Mouse (Mus musculus) CH12.LX (cell line): ENCODE data around the gene Panx3. TPM values are rescaled to one million over a fixed set of nuclear protein-coding genes. Genes with fewer than 3 reads are reported as not detected.

Experiments used
- DNase-seq: peaks from one replicate; pipeline ENCODE4 v3.0.0-alpha.2; 2013; ENCODE audit errors: extremely low read depth
- H3K27ac ChIP-seq: 2 replicates; pipeline ENCODE4 v1.5.1; 2012; ENCODE audit warnings: low read depth, mild to moderate bottlenecking, control low read depth, moderate library complexity; ENCODE audit not compliant: insufficient read depth
- H3K27me3 ChIP-seq: replicated peaks from 2 replicates; pipeline ENCODE3; 2012; ENCODE audit warnings: inconsistent platforms
- H3K36me3 ChIP-seq, 2 experiments: replicated peaks in 1 of 2; 2 replicates each; pipeline versions ENCODE3 to v1.6.1; 2012; ENCODE audit warnings: inconsistent platforms in 1 of 2, low read length in 1 of 2, mild to moderate bottlenecking in 1 of 2, mixed read lengths in 1 of 2, moderate library complexity in 1 of 2; ENCODE audit not compliant: control insufficient read depth in 1 of 2, insufficient read depth in 1 of 2
- H3K4me1 ChIP-seq, 2 experiments: 2 replicates each; pipeline ENCODE4 v1.6.1; 2012; ENCODE audit warnings: inconsistent platforms in 1 of 2, moderate library complexity in 1 of 2; ENCODE audit not compliant: insufficient read depth in 2 of 2, control insufficient read depth in 1 of 2
- H3K4me2 ChIP-seq: 2 replicates; pipeline ENCODE4 v1.6.1; 2012; ENCODE audit warnings: low read depth, mild to moderate bottlenecking, control low read depth; ENCODE audit not compliant: poor library complexity, insufficient read depth, severe bottlenecking
- H3K4me3 ChIP-seq, 3 experiments: fragments of 150-350 bp in 1 of 3; sonication (generic) in 1 of 3; replicated peaks in 1 of 3; 2 replicates each; pipeline versions ENCODE3 to v1.5.1; 2011 to 2012; ENCODE audit warnings: low read depth in 2 of 3, low read length in 2 of 3, mild to moderate bottlenecking in 2 of 3, moderate library complexity in 2 of 3, control low read depth in 1 of 3, improper control_type of control experiment in 1 of 3, inconsistent platforms in 1 of 3, mixed read lengths in 1 of 3; ENCODE audit not compliant: poor library complexity in 1 of 3
- H3K79me2 ChIP-seq: replicated peaks from 2 replicates; pipeline ENCODE4 v1.6.1; 2012; ENCODE audit warnings: mild to moderate bottlenecking, moderate library complexity; ENCODE audit not compliant: control insufficient read depth, poor library complexity, insufficient read depth, severe bottlenecking; ENCODE audit errors: extremely low read depth
- H3K9ac ChIP-seq: 2 replicates; pipeline ENCODE4 v1.6.1; 2012; ENCODE audit warnings: low read depth, mild to moderate bottlenecking, control low read depth, moderate library complexity; ENCODE audit not compliant: insufficient read depth
- H3K9me3 ChIP-seq: replicated peaks from 2 replicates; pipeline ENCODE3; 2012; ENCODE audit warnings: low read length, inconsistent platforms, mixed read lengths
- BHLHE40 ChIP-seq: IDR thresholded peaks from 2 replicates; pipeline ENCODE4 v1.6.1; 2011; ENCODE audit warnings: mild to moderate bottlenecking, low read depth, low read length, improper control_type of control experiment
- CHD1 ChIP-seq: IDR thresholded peaks from 2 replicates; pipeline ENCODE4 v1.6.1; 2012; ENCODE audit warnings: low read depth, low read length, improper control_type of control experiment, inconsistent platforms
- ELF1 ChIP-seq: IDR thresholded peaks from 2 replicates; pipeline ENCODE4 v1.6.1; 2014; ENCODE audit warnings: low read depth, mild to moderate bottlenecking, inconsistent platforms, low read length, improper control_type of control experiment
- EP300 ChIP-seq: IDR thresholded peaks from 2 replicates; pipeline ENCODE4 v1.6.1; 2011; ENCODE audit warnings: low read length, improper control_type of control experiment
- ETS1 ChIP-seq: conservative IDR thresholded peaks from 2 replicates; pipeline ENCODE4 v1.6.1; 2012; ENCODE audit warnings: low read depth, mild to moderate bottlenecking, inconsistent platforms, low read length, improper control_type of control experiment, moderate library complexity
- IRF4 ChIP-seq: IDR thresholded peaks from 2 replicates; pipeline ENCODE4 v1.6.1; 2014; ENCODE audit warnings: low read depth, mild to moderate bottlenecking, inconsistent platforms, low read length, improper control_type of control experiment
- KAT2A ChIP-seq: IDR thresholded peaks from 2 replicates; pipeline ENCODE4 v1.6.1; 2012; ENCODE audit warnings: low read length, improper control_type of control experiment, inconsistent platforms; ENCODE audit not compliant: insufficient replicate concordance
- MAFK ChIP-seq: IDR thresholded peaks from 2 replicates; pipeline ENCODE4 v1.6.1; 2011; ENCODE audit warnings: low read length, improper control_type of control experiment; ENCODE audit not compliant: insufficient replicate concordance
- MAX ChIP-seq: IDR thresholded peaks from 2 replicates; pipeline ENCODE4 v1.6.1; 2011; ENCODE audit warnings: low read length, improper control_type of control experiment
- MAZ ChIP-seq: IDR thresholded peaks from 2 replicates; pipeline ENCODE4 v1.6.1; 2012; ENCODE audit warnings: low read depth, mild to moderate bottlenecking, inconsistent platforms, low read length, improper control_type of control experiment, moderate library complexity
- MEF2A ChIP-seq: IDR thresholded peaks from 2 replicates; pipeline ENCODE4 v1.6.1; 2014; ENCODE audit warnings: low read depth, mild to moderate bottlenecking, inconsistent platforms, low read length, improper control_type of control experiment, borderline replicate concordance
- MXI1 ChIP-seq: IDR thresholded peaks from 2 replicates; pipeline ENCODE4 v1.6.1; 2011; ENCODE audit warnings: mild to moderate bottlenecking, low read depth, low read length, improper control_type of control experiment
- MYC ChIP-seq: IDR thresholded peaks from 2 replicates; pipeline ENCODE4 v1.6.1; 2011; ENCODE audit warnings: low read depth, mild to moderate bottlenecking, improper control_type of control experiment, low read length
- RAD21 ChIP-seq: IDR thresholded peaks from 2 replicates; pipeline ENCODE4 v1.6.1; 2011; ENCODE audit warnings: low read depth, mild to moderate bottlenecking, low read length, improper control_type of control experiment, moderate library complexity
- RCOR1 ChIP-seq: conservative IDR thresholded peaks from 2 replicates; pipeline ENCODE4 v1.6.1; 2012; ENCODE audit warnings: low read depth, mild to moderate bottlenecking, inconsistent platforms, low read length, improper control_type of control experiment
- SIN3A ChIP-seq: IDR thresholded peaks from 2 replicates; pipeline ENCODE4 v1.6.1; 2012; ENCODE audit warnings: low read length, improper control_type of control experiment, inconsistent platforms
- SMC3 ChIP-seq: IDR thresholded peaks from 2 replicates; pipeline ENCODE4 v1.6.1; 2011; ENCODE audit warnings: low read depth, low read length, improper control_type of control experiment
- TCF12 ChIP-seq: IDR thresholded peaks from 2 replicates; pipeline ENCODE4 v1.6.1; 2014; ENCODE audit warnings: low read depth, mild to moderate bottlenecking, inconsistent platforms, low read length, improper control_type of control experiment
- UBTF ChIP-seq: IDR thresholded peaks from 2 replicates; pipeline ENCODE4 v1.6.1; 2012; ENCODE audit warnings: low read depth, mild to moderate bottlenecking, inconsistent platforms, low read length, improper control_type of control experiment, moderate library complexity
- ZMIZ1 ChIP-seq: IDR thresholded peaks from 2 replicates; pipeline ENCODE4 v1.6.1; 2012; ENCODE audit warnings: low read depth, mild to moderate bottlenecking, inconsistent platforms, low read length, improper control_type of control experiment
- dilution Hi-C: fragments of 300-500 bp; cut with MboI; formaldehyde crosslinking; loops from 2 replicates; pipeline ENCODE4 v1.14.3; 2020; ENCODE audit warnings: low sequenced_read_pairs; ENCODE audit not compliant: extremely low pct_unique_long_range_greater_than_20kb, extremely low pct_ligation_motif_present
- in situ Hi-C: fragments of 300-500 bp; cut with MboI; formaldehyde crosslinking; loops from 3 replicates; pipeline ENCODE4 v1.14.3; 2019; ENCODE audit warnings: low sequenced_read_pairs, low pct_ligation_motif_present, low pct_unique_long_range_greater_than_20kb, mixed read lengths
- polyA plus RNA-seq: library from polyadenylated mRNA; unstranded; fragments of >175 nt; gene quantifications from 2 replicates; pipeline ENCODE4 v1.2.1, GENCODE M21; 2012; ENCODE audit warnings: low read depth; ENCODE audit not compliant: insufficient read length
- total RNA-seq, 2 experiments: library from RNA; depleted of rRNA; stranded (reverse); fragments of 300-350 nt in 1 of 2; fragments of >200 nt in 1 of 2; gene quantifications; 2 replicates each; pipeline ENCODE4 v1.2.3; 2012 to 2014

The Panx3 gene
- total and polyA plus RNA-seq, 3 experiments: not detected

- H3K79me2 ChIP-seq: no peaks in the 10 kb centered on the region
- no peak for DNase-seq
- H3K4me2 ChIP-seq: no peak overlapping the region
- in situ Hi-C loops (loop anchor here (10.0 kb wide), 2 partner anchors 82 to 202 kb away; no protein-coding TSS in a partner anchor), dilution Hi-C loops (no loop called here)
- no peak overlapping the region for H3K27ac ChIP-seq
- peaks cover 15 to 55% of the 10 kb centered on the region in 2 experiments for H3K4me1 ChIP-seq
- TF ChIP-seq ETS1 (no peak), KAT2A (no peak), UBTF (no peak), SIN3A (no peak), ELF1 (no peak), RAD21 (no peak)
- H3K9ac ChIP-seq: no peak overlapping the region
- H3K9me3 ChIP-seq: no peaks in the 10 kb centered on the region
- no peaks in the 10 kb centered on the region for H3K27me3 ChIP-seq
- peaks cover 0 to 13% of the 10 kb centered on the region in 2 experiments for H3K36me3 ChIP-seq
- H3K4me3 ChIP-seq: no peak overlapping the region
Observed at GRCm38 (mm10) chr9:37627263-37627662, 41.8 kb downstream of the Panx3 start.

- peaks cover 0 to 9% of the 10 kb centered on the region in 2 experiments for H3K36me3 ChIP-seq
- peak; percentile 27 for DNase-seq
- no peaks in the 10 kb centered on the region for H3K27me3 ChIP-seq
- in situ Hi-C loops: loop anchor here (10.0 kb wide), 2 partner anchors 81 to 201 kb away; no protein-coding TSS in a partner anchor
- H3K27ac ChIP-seq: no peak overlapping the region
- H3K4me1 ChIP-seq: peaks cover 15 to 65% of the 10 kb centered on the region in 2 experiments
- H3K4me3 ChIP-seq: no peak overlapping the region
- dilution Hi-C loops: no loop called here
- H3K4me2 ChIP-seq: peak overlapping the region; percentile 64
- no peaks in the 10 kb centered on the region for H3K9me3 ChIP-seq
- H3K9ac ChIP-seq: no peak overlapping the region
- TF ChIP-seq SMC3 (peak; percentile 7), TCF12 (peak; percentile 78), MAFK (peak; percentile 79), IRF4 (peak; percentile 64), SIN3A (peak; percentile 58; the same call in 1 of the 2 replicates), MAX (no peak), MXI1 (0 out of 2 replicates have a peak, but pooled peaks have one; percentile 35), BHLHE40 (peak; percentile 72), MYC (0 out of 2 replicates have a peak, but pooled peaks have one; percentile 25), RCOR1 (0 out of 2 replicates have a peak, but pooled peaks have one; percentile 56), ETS1 (peak; percentile 72), EP300 (peak; percentile 66), ELF1 (no peak), ZMIZ1 (no peak), MAZ (peak; percentile 70; the same call in 1 of the 2 replicates), MEF2A (0 out of 2 replicates have a peak, but pooled peaks have one; percentile 42), CHD1 (no peak)
- H3K79me2 ChIP-seq: no peaks in the 10 kb centered on the region
Observed at GRCm38 (mm10) chr9:37626103-37626567, 42.9 kb downstream of the Panx3 start.
